Mouse (Mus musculus) lung, adult 18-20 months (tissue): ENCODE data around the gene Gm47995.
"Not testable (repeated sequence)": the region's sequence is repeated elsewhere in the genome, so short reads cannot be mapped to it uniquely, and the experiment has no call there.

ENCODE experiments used
- DNase-seq, 2 experiments: peaks; one replicate each; pipeline ENCODE4 v3.0.0; 2022; ENCODE audit warnings: mixed read lengths in 2 of 2

Gene Gm47995

GRCm38 (mm10) chr1:151186879-151187424 lies 11.3 kb upstream of the Gm47995 start:
- not testable (repeated sequence) for DNase-seq

GRCm38 (mm10) chr1:151188469-151188868 lies 9.8 kb upstream of the Gm47995 start:
- DNase-seq = no peak

- not testable (repeated sequence) for DNase-seq
Observed at GRCm38 (mm10) chr1:151192075-151192474, 6.2 kb upstream of the Gm47995 start, which contains the start of gene Gm8947. Gene Gm8947, plus strand, starts transcription at chr1:151192376.

GRCm38 (mm10) chr1:151192739-151193138 lies 5.5 kb upstream of the Gm47995 start:
- DNase-seq = not testable (repeated sequence)

- not testable (repeated sequence) for DNase-seq
Observed at GRCm38 (mm10) chr1:151195986-151196385, 2.3 kb upstream of the Gm47995 start.

GRCm38 (mm10) chr1:151196690-151197089 lies 1.6 kb upstream of the Gm47995 start:
- not testable (repeated sequence) for DNase-seq

GRCm38 (mm10) chr1:151200620-151201019 lies 2.4 kb downstream of the Gm47995 start:
- DNase-seq = not testable (repeated sequence)

- not testable (repeated sequence) for DNase-seq
Observed at GRCm38 (mm10) chr1:151202771-151203170, 4.5 kb downstream of the Gm47995 start.

GRCm38 (mm10) chr1:151203818-151204217 lies 5.6 kb downstream of the Gm47995 start, which contains the start of gene 3110040M04Rik:
Gene 3110040M04Rik, plus strand, starts transcription at chr1:151204121.
- not testable (repeated sequence) for DNase-seq

- not testable (repeated sequence) for DNase-seq
Observed at GRCm38 (mm10) chr1:151208493-151208892, 10.2 kb downstream of the Gm47995 start.

GRCm38 (mm10) chr1:151208944-151209343 lies 10.7 kb downstream of the Gm47995 start:
- DNase-seq = not testable (repeated sequence)

GRCm38 (mm10) chr1:151209824-151210355 lies 11.6 kb downstream of the Gm47995 start, which contains the start of gene Gm47996:
Gene Gm47996, plus strand, starts transcription at chr1:151210131.
- DNase-seq = not testable (repeated sequence)

GRCm38 (mm10) chr1:151211666-151212065 lies 13.4 kb downstream of the Gm47995 start:
- not testable (repeated sequence) for DNase-seq

GRCm38 (mm10) chr1:151214862-151215261 lies 16.6 kb downstream of the Gm47995 start:
- DNase-seq = no peak

GRCm38 (mm10) chr1:151215985-151216384 lies 17.7 kb downstream of the Gm47995 start:
- no peak for DNase-seq

- DNase-seq = no peak
Observed at GRCm38 (mm10) chr1:151216417-151216816, 18.2 kb downstream of the Gm47995 start.

- no peak for DNase-seq
Observed at GRCm38 (mm10) chr1:151219045-151219444, 20.8 kb downstream of the Gm47995 start.

GRCm38 (mm10) chr1:151220098-151220497 lies 21.9 kb downstream of the Gm47995 start:
- DNase-seq = no peak

GRCm38 (mm10) chr1:151222561-151223267 lies 24.5 kb downstream of the Gm47995 start:
- no peak for DNase-seq

- no peak for DNase-seq
Observed at GRCm38 (mm10) chr1:151223377-151223776, 25.1 kb downstream of the Gm47995 start.

GRCm38 (mm10) chr1:151224536-151224935 lies 26.3 kb downstream of the Gm47995 start:
- DNase-seq = no peak

- no peak for DNase-seq
Observed at GRCm38 (mm10) chr1:151227506-151227905, 29.3 kb downstream of the Gm47995 start.

- DNase-seq = no peak
Observed at GRCm38 (mm10) chr1:151228320-151228989, 30.2 kb downstream of the Gm47995 start.
